ENCODE assay signal across 8 mouse cellular contexts in genomic region chr12:72843555-72843954, GRCm38 (mm10).
DNase-seq lines count a peak whose midpoint lies in the region; ATAC-seq and TF ChIP-seq lines count a peak whose summit lies in the region.

No protein-coding gene starts in this region.

- H3K36me3 ChIP-seq in heart, embryonic 13.5 days: no peaks in the 10 kb centered on the region
- H3K36me3 ChIP-seq in thymus, adult 2 months (ENCODE audit: control insufficient read depth, insufficient read depth, low read length): no peaks in the 10 kb centered on the region
- no peaks in the 10 kb centered on the region for H3K36me3 ChIP-seq in liver, embryonic 12.5 days

- no peak for ATAC-seq in heart, embryonic 13.5 days (ENCODE audit: extremely low read depth, insufficient number of reproducible peaks, low FRiP score, low TSS enrichment)
- ATAC-seq in liver, embryonic 12.5 days: no peak; the same call in 1 of the 2 replicates
- ATAC-seq in frontal cortex, adult (ENCODE audit: low TSS enrichment): no peak
- no peak for ATAC-seq in megakaryocyte progenitor cell, adult 5-6 weeks (replicated peaks; ENCODE audit: poor library complexity)

- TF ChIP-seq CTCF in thymus, adult 2 months (IDR thresholded peaks at IDR 0.05; ENCODE audit: borderline replicate concordance, control insufficient read depth, extremely low read depth, insufficient read depth, low read length, poor library complexity): no peak

- peak overlapping the region; percentile 40; the same call in 1 of the 2 replicates for H3K4me3 ChIP-seq in heart, embryonic 13.5 days
- H3K4me3 ChIP-seq in thymus, adult 2 months (ENCODE audit: control insufficient read depth, insufficient read depth, low read length): no peak overlapping the region
- H3K4me3 ChIP-seq in liver, embryonic 12.5 days: peak overlapping the region; percentile 24; the same call in 1 of the 2 replicates

- H3K27me3 ChIP-seq in heart, embryonic 13.5 days (replicated peaks): peaks cover 31% of the 10 kb centered on the region
- no peaks in the 10 kb centered on the region; the same call in 1 of the 2 replicates for H3K27me3 ChIP-seq in thymus, adult 2 months (ENCODE audit: control insufficient read depth, insufficient read depth, low read length)
- H3K27me3 ChIP-seq in liver, embryonic 12.5 days (replicated peaks): peaks cover 28% of the 10 kb centered on the region

- H3K9me3 ChIP-seq in heart, embryonic 13.5 days: no peaks in the 10 kb centered on the region; the same call in 1 of the 2 replicates
- 0 out of 2 replicates have a peak, but pooled peaks cover 3% of the 10 kb centered on the region for H3K9me3 ChIP-seq in liver, embryonic 12.5 days (replicated peaks)

- WGBS in heart, embryonic 13.5 days: 77% methylated on average over 4 of the region's 4 CpGs
- whole genome bisulfite sequencing in thymus, adult 2 months: 87% methylated on average over 4 of the region's 4 CpGs
- WGBS in liver, embryonic 12.5 days (ENCODE audit: insufficient replicate concordance): 56% methylated on average over 4 of the region's 4 CpGs

- H3K4me1 ChIP-seq in heart, embryonic 13.5 days: peaks cover 12% of the 10 kb centered on the region
- H3K4me1 ChIP-seq in thymus, adult 2 months (replicated peaks; ENCODE audit: control insufficient read depth, insufficient read depth, low read length): peaks cover 8% of the 10 kb centered on the region
- peaks cover 10% of the 10 kb centered on the region for H3K4me1 ChIP-seq in liver, embryonic 12.5 days

- H3K4me2 ChIP-seq in heart, embryonic 13.5 days: peak overlapping the region; percentile 64
- H3K4me2 ChIP-seq in liver, embryonic 12.5 days: peak overlapping the region; percentile 48

- no peak overlapping the region for H3K9ac ChIP-seq in heart, embryonic 13.5 days
- no peak overlapping the region; the same call in 1 of the 2 replicates for H3K9ac ChIP-seq in liver, embryonic 12.5 days

- TF ChIP-seq POLR2A in thymus, adult 2 months (IDR thresholded peaks at IDR 0.05; ENCODE audit: control insufficient read depth, extremely low read depth, insufficient read depth, low read length, poor library complexity): no peak

- no peak for DNase-seq in heart, adult 8-10 months (ENCODE audit: low spot score)
- DNase-seq in thymus, adult 2 months: no peak
- no peak for DNase-seq in thymus, postnatal 10 days (ENCODE audit: low spot score in 2 of 2)
- no peak for DNase-seq in natural killer cell, adult 2 months (ENCODE audit: low spot score in 2 of 2)

- peak overlapping the region; percentile 63; the same call in 1 of the 2 replicates for H3K27ac ChIP-seq in heart, embryonic 13.5 days (replicated peaks)
- peak overlapping the region; percentile 72 for H3K27ac ChIP-seq in thymus, adult 2 months (ENCODE audit: control insufficient read depth, insufficient read depth, low read length)
- H3K27ac ChIP-seq in liver, embryonic 12.5 days: peak overlapping the region; percentile 27; the same call in 1 of the 2 replicates
